Mouse (Mus musculus): ENCODE data around the gene Pirt.
A peak's percentile ranks its signal among the peaks of the same experiment; 100 is the strongest.

Pirt gene

DNA sequence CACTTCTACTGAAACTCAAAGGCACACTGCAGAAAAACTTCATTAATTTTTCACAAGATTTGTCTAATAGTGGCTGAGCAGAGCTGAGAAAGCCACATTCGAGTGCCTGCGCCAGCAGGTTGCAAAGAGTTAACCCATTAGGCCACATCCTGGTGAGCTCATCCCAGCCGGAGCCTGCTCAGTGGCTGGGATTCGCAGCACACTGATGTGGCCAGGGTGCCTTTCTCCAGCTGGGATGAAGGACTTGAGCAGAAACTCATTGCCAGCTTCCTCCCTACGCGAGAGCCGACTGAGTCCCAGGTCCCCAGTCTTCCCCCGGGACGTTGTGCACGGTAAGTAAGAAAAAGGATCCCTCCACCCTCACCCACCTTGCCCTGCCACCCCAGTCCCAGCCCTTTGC is at the start of gene Pirt:
Pirt (plus strand) TSS at position 171 of the 400 bp plus-strand sequence.
- DNase-seq, result no peak

DNA sequence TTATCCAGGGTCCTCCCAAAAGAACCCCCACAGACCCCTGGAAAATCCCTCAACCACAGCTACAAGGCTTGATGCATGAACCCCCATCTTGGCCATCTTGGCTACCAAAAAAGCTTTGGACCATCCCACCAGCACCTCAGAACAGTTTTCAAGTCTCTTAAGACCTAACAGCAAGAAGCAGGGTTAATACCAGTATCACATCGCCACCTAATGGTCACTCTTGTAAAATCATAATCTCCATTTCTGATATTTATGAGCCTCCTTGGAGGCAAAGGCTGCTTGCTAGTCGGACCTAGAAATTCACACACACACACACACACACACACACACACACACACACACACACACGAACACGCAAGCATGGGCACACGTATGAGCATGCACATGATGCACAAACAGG is 40.1 kb upstream of the Pirt start:
- no peak for DNase-seq

DNA sequence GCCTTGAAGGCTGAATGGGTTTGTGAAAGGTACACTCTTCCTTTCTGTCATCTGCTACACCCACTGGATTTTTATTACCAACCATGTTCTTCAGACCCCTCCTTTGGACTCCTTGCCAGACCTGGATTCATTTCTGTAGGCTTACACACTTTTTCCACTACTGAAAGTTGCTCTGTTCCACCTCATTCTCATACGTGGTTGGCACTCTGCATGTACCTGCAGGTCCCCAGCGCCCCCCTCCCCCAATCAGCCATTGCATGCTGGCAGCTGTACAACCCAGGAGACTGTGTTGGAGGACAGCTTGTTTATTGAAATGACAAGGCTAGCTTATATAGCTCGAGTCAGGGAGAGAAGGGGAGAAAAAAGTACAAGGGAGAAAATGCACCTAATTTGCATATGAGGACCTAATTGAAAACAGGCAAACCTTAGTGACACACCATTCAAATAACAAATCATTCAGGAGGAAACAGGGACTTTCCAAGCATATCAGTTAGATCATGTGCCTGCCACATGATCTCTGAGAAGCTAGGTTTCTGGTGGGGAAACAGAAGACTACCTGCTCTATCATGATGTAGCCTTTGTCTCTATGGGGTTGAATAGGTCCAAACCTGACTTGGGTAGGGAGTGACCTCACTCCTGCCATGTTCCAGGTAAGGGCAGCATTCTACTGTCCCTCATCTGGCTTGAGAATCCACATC is 38.9 kb upstream of the Pirt start:
- DNase-seq, result no peak

DNA sequence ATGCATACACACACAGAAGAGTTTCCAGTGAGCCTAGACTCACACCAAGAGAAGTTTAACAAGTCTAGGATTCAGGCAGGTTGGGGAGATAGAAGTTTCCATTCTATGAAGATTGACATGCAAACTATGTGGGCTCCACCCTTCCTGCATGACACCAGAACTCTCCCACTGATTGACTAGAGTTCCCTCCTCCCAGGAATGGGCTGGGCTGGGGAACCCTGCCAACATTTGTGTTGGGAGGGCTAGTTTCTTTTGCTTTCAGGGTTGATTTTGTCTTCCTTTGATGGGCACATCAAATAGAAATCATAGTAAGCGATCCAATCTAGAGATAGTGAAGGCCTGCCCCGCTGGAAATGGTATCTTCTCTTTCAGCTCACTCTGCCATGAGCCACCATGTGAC is 30.5 kb upstream of the Pirt start:
- no peak for DNase-seq

DNA sequence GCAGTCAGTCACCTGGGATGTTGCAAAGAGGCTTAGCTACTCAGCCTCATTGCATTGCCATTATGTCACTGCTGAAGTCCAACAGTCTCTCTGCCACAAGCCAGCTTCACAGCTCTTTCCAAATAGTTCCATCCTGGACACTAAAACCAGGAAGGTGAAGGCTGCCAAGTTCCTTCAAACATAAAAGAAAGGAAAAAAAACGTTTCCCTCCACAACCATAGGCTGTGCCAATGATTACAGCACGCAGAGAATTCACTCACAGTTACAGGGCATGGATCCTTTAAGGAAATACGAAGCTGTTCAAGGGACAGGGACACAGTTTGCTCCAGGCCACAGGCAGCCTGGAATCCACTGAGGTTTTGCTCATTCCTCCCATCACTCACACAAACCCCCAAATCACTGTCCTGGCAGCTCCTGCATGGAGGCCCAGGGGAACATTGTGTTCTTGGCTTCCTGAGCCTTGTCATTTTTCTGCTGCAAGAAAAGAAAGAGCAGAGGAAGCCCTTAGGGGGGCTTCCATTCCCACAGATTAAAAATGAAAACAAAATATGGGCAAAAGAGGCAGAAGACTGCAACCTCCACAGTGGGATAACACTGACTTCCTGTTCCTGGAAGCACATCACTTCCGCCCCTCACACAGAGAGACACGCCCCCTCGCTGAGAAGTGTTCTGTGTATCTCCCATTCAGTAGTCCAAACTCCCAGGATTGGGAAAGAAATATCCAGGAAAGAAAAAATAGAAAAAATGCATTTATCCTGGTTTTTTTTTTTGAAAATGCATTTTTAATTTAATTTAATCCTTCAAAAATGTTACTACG is 29.3 kb upstream of the Pirt start:
- DNase-seq, result no peak

DNA sequence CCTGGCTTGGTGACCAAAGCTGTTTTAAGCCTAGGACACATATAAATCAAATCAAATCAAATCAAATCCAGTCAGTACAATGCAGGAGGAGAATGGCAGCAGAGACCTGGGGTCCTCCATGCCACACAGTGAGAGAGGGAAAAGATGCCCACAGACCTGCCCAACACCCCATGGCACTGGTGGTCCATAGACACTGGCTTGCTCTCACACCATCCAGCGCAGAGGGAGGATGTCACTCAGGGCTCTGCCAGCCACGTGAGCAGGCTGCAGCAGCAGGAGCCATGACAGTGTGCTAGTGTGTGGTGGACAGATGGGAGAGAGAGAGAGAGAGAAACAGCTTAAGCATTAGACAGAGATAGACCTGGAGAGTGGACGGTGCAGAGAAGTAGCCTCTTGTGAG is 19.2 kb upstream of the Pirt start:
- DNase-seq, result no peak

DNA sequence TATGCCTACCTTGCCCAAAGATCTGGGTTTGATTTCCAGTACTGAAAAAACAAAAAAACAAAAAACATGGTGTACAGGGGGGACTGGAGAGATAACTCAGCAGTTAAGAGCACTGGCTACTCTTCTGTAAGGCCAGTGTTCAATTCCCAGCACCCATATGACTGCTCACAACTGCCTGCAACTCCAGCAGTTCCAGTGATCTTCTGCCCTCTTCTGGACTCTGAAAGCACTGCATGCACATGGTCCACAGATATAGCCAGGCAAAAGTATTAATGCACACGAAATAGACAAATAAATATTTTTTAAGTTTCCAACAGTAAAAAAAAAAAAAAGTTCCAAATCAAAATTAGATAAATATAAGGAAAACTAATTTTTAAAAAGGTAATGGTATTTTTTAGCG is 13.0 kb upstream of the Pirt start:
- DNase-seq, result no peak

DNA sequence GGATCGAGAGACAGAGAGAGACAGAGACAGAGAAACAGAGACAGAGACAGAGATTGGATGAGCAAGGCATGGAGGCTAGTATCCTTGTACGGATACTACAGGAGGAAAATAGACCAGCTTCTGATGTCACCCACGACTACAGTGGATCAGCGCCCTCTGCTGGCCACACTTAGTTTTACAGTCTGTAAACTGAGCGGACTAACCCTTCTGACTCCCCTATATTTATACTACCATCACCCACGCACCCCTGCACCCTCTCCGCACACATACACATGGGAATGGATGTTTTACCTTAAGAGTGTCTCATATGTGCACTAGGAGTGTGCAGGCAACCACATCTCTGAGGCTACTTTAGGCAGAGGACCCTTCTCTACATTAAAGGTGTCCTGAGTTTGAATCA is 12.4 kb upstream of the Pirt start:
- peak; percentile 10 to 17 for DNase-seq

DNA sequence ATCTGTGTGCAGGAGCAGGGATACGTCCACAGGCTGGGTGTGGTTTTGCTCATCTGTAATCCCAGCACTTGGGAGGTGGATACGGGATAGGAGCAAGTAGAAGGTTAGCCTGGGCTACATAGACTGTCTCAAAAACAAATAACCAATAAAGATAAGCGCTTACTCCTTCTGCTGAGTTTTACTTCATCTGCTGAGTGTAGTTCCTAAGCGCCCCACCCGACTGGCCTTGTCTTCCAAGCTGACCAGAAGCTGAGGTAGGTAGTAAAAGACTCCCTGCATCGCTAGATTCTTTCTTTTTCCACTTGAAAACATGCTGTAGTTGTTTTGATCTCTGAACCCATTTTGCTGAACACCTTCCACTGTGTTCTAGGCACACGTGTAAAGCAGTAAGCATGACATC is 9.0 kb upstream of the Pirt start:
- no peak for DNase-seq

DNA sequence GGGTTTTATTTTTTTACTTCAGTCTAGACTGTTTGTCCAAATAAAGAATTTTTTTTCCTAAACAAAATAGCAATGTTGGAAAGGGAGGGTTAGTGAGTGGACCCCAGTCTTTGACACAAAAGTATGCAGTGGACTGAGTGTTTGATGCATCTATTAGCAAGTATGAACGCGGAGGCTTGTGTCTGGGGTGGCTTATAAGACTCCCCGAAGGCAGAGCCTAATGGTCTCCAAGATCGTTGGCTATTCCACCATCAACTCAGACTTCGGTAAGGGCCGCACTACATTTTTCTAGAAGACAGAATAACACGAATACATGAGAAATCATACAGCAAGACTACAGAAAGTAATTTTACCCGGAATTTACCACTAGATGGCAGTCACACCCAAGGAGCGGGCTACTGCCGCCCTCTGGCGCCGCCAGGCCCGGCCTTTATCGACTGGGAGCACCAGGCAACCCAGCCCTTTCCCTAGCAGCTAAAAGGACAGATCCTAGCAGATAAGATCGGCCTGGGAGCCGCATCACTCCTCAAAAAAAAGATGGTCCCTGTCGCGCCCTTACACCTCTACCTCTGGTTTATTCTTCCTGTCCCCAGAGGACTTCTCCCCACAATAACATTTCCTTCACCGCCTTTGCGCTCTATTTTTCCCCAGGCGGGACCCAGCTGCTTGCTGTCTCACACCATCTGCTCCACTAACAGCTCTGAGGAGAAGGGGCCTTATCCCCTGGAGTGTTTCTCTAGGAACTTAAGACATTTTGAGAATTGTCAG is 6.0 kb upstream of the Pirt start:
- peak; percentile 32 for DNase-seq

DNA sequence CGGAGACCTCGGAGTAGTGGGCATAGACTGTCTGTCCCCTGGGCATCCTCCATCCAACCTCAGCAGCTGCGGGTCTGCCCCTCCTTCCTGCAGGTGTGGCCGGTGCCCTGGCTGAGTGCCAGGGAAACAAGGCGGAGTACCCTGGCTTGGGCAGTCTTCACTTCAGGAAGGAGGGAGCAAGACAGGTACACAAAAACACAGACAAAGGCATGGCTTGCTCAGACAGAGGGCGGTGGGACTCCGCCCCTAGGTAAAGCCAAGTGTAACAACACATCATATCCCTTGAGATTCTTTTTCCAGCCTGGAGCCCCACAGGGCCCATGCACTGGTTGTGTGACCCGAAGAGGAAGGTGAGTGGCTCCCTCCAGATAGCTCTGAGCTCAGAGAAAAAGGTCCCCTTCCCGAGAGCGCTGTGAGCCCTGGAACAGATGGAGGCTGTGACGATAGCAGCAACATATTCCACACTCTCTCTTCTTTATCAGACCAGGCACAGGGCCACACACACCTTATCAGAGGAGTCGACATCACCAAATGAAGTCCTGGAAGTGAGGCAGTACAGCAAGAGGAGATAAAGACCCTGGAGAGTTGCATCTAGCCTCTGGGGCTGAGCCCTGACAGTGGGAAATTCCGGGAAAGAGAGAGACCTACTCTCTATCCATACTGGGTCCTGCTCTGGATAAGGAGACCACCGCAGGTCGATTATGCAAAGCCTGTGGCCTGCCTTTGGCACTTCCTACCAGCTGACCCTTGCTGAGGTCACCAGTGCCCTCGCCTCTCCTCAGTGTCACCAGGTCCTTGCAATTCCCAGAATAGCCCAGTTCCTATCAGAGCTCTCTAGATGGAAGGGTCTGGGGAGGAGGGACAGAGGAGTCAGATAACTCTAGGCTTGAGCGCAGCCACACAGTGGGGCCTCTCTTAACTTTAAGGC is 1.0 kb downstream of the Pirt start:
- no peak for DNase-seq

DNA sequence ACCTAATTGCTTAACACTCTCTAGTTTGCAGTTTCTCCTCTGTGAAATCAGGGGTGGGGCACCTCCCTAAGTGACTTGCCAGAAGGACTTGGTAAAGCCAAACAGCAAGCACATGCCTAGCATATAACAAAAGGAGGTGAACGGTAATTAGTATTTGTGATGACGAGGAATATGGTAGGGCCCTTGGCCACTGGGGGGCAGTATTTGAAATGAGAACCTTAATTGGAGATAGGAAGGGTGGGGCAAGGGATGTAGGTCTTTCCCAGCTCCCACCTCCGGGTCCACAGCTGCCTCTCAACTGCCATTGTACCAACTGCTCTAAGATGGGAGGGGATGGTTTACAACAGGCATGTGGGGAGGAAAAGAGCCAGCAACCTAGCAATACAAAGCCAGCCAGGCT is 2.5 kb downstream of the Pirt start:
- peak in 1 of 2 experiments; percentile 6 for DNase-seq

DNA sequence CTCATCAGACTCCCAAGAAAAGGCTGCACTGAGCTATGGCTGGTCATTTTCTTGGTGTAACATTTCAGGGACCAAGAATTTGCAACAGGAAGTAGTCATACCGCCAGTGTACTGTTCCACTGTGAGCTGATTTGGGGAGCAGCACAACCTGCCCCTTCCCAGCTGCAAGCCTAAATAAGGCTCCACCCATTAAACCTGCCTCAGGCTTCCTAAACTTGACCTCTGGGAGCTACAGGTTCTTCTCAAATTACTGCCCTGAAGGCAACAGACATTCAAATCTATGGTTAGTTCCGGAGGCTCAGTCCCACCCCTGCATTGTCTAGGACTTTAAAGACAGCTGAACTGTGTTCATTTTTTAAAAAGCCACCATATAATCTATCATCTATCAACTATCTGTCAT is 8.2 kb downstream of the Pirt start:
- no peak for DNase-seq

DNA sequence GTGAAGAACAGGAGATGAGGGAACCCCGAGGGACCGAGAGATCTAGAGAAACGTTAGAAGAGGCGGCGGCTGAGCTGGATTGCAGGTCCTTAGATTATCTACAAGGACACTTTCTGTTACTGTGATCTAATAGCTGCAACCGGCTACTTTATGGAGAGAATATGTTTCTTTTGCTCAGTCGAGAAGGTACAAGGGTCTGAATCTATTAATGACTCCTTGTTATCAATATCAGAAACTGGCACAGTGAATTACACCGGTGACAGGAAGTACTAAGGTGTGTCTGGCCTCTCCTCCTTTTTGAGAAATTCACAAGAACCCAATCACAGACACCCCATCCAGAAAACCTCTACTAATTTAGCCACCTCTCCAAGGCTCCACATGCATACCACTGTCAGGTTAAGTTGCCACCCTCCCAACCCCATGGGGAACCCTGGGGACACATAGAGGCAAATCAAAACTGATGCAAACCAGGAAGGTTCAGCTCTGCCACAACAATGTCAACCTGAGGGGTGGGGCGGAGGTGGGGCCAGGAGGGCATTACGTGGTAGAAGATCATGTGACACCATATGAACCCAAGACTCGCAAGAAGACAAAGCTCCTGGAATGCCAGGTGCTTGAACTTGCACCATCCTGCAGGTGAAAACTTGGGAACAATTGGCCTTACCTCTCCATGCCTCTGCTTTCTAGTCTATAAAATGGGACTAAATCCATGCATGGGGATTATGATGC is 12.5 kb downstream of the Pirt start:
- no peak for DNase-seq

DNA sequence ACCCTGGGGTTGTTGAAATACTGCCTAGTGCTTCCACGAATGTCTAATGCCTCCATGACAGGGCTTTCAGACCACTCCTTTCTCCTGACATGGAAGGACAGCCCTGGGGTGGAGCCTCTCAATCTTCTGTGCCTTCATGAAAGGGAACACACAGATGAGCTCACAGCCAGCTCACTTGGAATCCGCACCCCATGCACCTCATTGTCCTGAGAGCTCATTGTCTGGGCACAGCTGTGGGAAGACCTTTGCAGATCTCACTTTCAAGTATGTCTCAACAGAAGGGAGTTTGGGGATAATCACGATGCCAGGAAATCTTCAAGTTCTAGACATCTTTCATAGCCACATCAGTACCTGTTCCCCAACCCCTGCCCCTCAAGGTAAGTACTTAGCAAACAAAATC is 16.5 kb downstream of the Pirt start:
- no peak for DNase-seq

DNA sequence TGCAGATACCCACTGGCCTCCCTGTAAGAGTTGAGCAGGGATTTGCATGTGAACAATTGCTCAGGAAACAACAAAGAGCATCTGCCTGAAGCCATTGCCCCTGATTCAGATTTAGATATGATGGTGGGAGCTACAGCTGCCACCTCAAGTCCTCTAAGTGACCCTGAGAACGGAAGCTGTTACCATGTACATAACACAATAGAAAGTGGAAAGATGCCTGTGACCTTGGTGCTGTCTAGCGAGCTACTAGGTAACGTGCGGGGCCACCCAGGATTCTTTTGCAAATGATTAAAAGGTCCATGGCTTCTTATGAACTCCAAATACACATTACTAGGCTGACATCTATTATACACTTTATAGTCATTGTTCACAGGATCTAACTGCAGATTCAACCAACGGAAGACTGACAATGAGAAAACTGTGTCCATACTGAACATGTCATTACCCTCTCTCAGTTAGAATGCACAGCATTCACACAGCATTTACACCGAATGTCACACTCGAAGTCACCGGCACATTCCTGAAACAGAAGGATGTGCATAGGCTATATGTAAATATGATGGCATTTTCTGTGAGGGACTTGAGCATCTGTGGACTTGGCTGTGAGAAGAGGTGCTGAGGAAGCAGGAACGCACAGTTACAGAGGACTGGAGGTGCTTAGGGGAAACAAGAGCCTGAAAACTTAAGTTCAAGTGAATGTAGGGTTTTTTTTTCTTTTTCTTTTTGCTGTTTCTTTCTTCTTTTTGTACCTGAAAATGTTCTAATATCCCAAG is 21.2 kb downstream of the Pirt start:
- DNase-seq, result no peak

DNA sequence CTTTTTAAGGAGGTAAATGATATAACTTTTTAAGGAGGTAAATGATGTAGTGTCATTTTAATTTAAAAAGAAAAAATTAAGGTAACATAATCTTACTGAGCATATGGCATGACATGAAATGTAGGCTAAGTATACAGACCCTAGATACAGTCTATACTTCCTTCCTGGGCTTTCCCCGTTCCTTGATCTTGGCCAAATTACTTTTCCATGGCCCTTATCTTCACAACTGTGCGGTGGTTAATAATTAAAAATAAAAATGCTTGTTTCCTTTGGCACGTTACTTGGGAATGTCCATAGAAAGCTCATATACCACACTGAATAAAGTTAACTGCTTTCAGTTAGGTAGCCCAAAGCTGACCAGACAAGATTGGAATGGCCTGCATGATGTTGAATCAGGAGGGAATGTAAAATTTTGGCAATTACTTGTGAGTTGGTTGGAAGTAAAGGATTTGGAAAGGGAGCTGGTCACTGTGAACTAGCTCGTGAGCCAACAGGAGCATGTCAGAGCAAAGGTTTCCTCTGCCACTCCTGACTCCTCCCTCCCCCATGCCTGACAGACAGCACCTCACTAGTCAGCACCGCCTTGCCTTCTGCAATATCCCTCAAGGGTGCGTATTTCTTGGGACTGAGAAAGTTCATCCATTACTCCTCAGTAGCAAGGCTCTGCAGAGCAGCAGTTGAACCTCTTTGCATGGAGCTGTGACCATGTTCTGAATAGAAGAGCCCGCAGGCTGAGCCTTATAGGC is 22.8 kb downstream of the Pirt start:
- DNase-seq, result no peak

DNA sequence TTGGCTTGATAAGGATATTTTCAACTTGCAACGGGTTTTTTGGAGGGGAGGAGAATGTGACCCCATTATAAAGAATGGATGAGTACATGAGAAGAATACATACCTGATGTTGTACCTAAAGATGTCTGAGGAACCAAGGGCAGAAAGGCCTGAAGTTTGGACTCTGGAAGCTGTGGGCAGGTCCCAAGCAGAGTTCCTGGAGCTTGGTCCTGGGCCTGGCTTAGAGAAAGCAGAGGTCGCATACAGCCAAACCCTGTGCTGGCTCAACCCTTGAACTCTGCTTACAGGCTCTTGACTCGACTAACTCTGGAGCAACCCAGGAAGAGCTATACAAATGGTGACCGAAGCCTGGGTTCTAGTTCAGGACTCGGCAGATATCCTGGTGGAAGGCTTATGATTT is 30.2 kb downstream of the Pirt start:
- DNase-seq, result no peak

DNA sequence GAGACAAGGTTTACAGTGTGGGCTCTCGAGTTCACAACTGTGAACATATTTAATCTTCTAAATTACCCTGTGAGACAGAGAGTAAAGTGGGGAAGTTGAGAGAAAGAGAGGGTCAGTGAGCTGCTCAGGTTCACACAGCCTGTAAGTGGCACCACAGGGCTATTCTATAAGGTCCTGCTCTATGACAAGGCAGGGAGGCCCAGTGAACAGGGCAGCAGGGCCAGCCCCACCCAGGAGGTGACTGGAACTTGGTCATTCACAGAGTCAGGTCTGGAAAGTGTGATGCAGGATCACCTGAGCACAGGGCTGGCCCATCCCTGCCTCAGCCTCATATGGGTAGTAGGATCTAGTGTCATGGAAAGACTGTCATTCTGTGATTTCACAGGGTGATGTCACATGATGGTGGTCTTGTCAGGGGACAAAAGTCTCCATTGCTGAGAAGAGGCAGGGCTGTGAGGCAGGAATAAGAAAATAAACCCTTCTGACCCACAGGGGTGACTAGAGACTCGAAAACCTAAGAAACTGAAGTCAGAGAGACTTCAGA is 33.5 kb downstream of the Pirt start:
- no peak for DNase-seq

DNA sequence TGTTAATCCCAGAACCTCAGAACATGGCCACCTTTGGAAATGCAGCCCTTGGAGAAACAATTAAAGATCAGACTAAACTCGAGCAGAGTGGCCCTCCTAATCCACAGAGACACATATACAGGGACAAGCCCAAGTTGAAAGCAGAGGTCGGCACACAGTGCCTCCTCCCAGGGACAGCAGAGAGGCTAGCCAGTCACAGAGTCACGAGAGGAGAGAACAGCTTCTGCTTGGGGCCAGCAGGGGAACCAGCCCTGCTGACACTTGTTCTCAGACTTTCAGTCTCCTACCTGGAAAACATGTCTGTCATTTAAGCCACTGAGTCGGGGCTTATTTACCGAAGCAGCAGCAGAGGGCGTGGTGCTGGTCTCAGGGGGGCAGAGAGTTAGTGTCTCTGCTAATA is 34.7 kb downstream of the Pirt start:
- no peak for DNase-seq
